Mouse (Mus musculus): ENCODE results near the gene Eefsec.

The Eefsec gene

DNA sequence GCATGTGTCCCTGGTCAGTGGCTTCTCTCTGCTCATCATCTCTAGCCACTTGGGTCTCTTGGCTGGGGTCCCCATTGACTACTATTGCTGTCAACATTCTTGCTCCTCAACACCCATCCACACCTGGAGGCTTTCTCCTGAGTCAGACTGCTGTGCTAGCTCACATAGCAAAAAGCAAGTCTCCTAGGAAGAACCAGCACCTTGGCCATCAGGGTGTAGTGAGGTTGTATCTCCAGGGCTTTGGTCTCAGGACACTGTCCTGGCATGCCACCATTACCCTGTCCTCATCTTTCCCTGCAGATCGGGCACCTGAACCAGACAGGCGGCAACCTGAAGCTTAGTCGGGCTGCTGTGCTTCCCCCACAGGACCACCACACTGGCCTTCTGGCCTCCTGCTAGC lies 238.0 kb downstream of the Eefsec start:
- DNase-seq (ENCODE audit: low spot score in 2 of 2): no peak

DNA sequence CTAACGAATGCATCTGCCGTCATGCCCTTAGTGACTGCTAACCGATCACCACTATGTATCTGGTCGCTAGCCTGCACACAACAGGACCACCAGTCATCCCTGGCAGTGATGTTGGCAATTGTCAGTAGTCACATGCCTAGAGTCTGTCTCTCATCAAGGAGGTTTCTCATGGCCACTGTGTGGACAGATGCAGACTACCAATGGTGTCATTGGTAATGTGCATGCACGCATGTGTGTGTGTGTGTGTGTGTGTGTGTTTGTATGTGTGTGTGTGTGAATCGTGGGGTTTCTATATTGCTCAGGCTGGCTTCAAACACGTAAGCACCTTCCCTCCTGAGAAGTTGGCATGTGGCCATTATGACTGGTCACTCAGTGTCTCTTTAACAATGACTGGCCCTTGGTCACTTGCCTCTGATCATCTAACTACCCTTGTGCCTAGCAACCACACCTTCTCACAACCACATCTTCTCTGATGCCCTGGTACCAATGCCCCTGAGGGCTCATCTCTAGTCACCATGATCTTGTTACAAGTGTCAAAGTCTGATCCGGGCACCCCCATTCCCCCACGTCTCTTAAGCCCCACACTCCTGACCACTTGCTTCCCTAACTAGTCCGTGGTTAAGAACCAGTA lies 238.8 kb downstream of the Eefsec start:
- no peak for DNase-seq (ENCODE audit: low spot score in 2 of 2)

Measured in frontal cortex, postnatal 10 days (tissue).